Mouse (Mus musculus) ES-Bruce4 (cell line): ENCODE data around the gene Ptbp3. TPM values are rescaled to one million over a fixed set of nuclear protein-coding genes. Genes with fewer than 3 reads are reported as not detected.
"Not testable (repeated sequence)": the region's sequence is repeated elsewhere in the genome, so short reads cannot be mapped to it uniquely, and the experiment has no call there.

Experiments used
- H3K27ac ChIP-seq: 2 replicates; pipeline ENCODE4 v1.5.1; 2012; ENCODE audit warnings: low read length, inconsistent platforms; ENCODE audit not compliant: insufficient read depth
- H3K27me3 ChIP-seq: 2 replicates; pipeline ENCODE4 v1.6.1; 2012; ENCODE audit warnings: mild to moderate bottlenecking, low read length, inconsistent platforms; ENCODE audit not compliant: control insufficient read depth, poor library complexity, insufficient read depth, severe bottlenecking
- H3K36me3 ChIP-seq: 2 replicates; pipeline ENCODE4 v1.6.1; 2012; ENCODE audit warnings: inconsistent platforms, mild to moderate bottlenecking, low read length, moderate library complexity; ENCODE audit not compliant: control insufficient read depth, poor library complexity, insufficient read depth, severe bottlenecking
- H3K4me1 ChIP-seq: one replicate; pipeline ENCODE4 v1.8.1; 2011; ENCODE audit warnings: low read length; ENCODE audit not compliant: control insufficient read depth, insufficient read depth
- H3K4me3 ChIP-seq: 2 replicates; pipeline ENCODE4 v1.5.1; 2011; ENCODE audit warnings: low read depth, mild to moderate bottlenecking, low read length
- H3K9ac ChIP-seq: 2 replicates; pipeline ENCODE4 v1.6.1; 2012; ENCODE audit warnings: low read depth, mild to moderate bottlenecking, inconsistent platforms; ENCODE audit not compliant: poor library complexity, severe bottlenecking
- H3K9me3 ChIP-seq: replicated peaks from 2 replicates; pipeline ENCODE4 v1.6.1; 2012; ENCODE audit warnings: mild to moderate bottlenecking, low read length, inconsistent platforms; ENCODE audit not compliant: control insufficient read depth, poor library complexity, insufficient read depth, severe bottlenecking
- CTCF ChIP-seq: IDR thresholded peaks from one replicate; pipeline ENCODE4 v1.8.1; 2011; ENCODE audit warnings: low read depth, low read length
- EP300 ChIP-seq: IDR thresholded peaks from 2 replicates; pipeline ENCODE4 v1.6.1; 2011; ENCODE audit warnings: low read depth, low read length; ENCODE audit not compliant: insufficient read depth
- POLR2A ChIP-seq: IDR thresholded peaks from one replicate; pipeline ENCODE4 v1.8.1; 2011; ENCODE audit warnings: low read length; ENCODE audit not compliant: insufficient read depth
- polyA plus RNA-seq: library from polyadenylated mRNA; stranded (reverse); fragments of >200 nt; gene quantifications from 2 replicates; pipeline ENCODE4 v1.2.4, GENCODE M21; 2011; ENCODE audit warnings: low read depth; ENCODE audit not compliant: missing spikeins, insufficient read depth, insufficient read length

The Ptbp3 gene
- polyA plus RNA-seq, 1 experiment: 113 TPM

GRCm38 (mm10) chr4:59569538-59569937 is 20.4 kb upstream of the Ptbp3 start:
- no peak for TF ChIP-seq POLR2A
- TF ChIP-seq CTCF: peak; percentile 10
- no peak for TF ChIP-seq EP300
- Histone ChIP-seq H3K9ac (no peak overlapping the region), H3K27me3 (no peaks in the 10 kb centered on the region), H3K36me3 (no peaks in the 10 kb centered on the region), H3K4me3 (no peak overlapping the region), H3K9me3 (no peaks in the 10 kb centered on the region), H3K27ac (no peak overlapping the region), H3K4me1 (no peaks in the 10 kb centered on the region)

- H3K9ac ChIP-seq: no peak overlapping the region
- no peaks in the 10 kb centered on the region for H3K36me3 ChIP-seq
- H3K9me3 ChIP-seq: no peaks in the 10 kb centered on the region
These were observed 18.6 kb upstream of the Ptbp3 start for GRCm38 (mm10) chr4:59567576-59568260.

GRCm38 (mm10) chr4:59565571-59566188 is 16.5 kb upstream of the Ptbp3 start:
- TF ChIP-seq EP300 (no peak), POLR2A (no peak), CTCF (no peak)
- H3K27me3 ChIP-seq: no peaks in the 10 kb centered on the region
- H3K4me3 ChIP-seq: no peak overlapping the region
- no peaks in the 10 kb centered on the region for H3K4me1 ChIP-seq
- H3K27ac ChIP-seq: no peak overlapping the region
- no peaks in the 10 kb centered on the region for H3K36me3 ChIP-seq
- H3K9ac ChIP-seq: no peak overlapping the region
- H3K9me3 ChIP-seq: no peaks in the 10 kb centered on the region

More at GRCm38 (mm10) chr4:59567576-59568260, 18.6 kb upstream of the Ptbp3 start:
- no peaks in the 10 kb centered on the region for H3K27me3 ChIP-seq
- H3K4me1 ChIP-seq: no peaks in the 10 kb centered on the region
- TF ChIP-seq EP300 (no peak), CTCF (no peak), POLR2A (no peak)
- no peak overlapping the region for H3K4me3 ChIP-seq
- H3K27ac ChIP-seq: no peak overlapping the region

- Histone ChIP-seq H3K4me1 (no peaks in the 10 kb centered on the region), H3K4me3 (no peak overlapping the region), H3K9me3 (no peaks in the 10 kb centered on the region), H3K27ac (no peak overlapping the region), H3K9ac (no peak overlapping the region), H3K27me3 (no peaks in the 10 kb centered on the region), H3K36me3 (no peaks in the 10 kb centered on the region)
- TF ChIP-seq EP300 (no peak), CTCF (no peak), POLR2A (no peak)
These were observed 15.0 kb upstream of the Ptbp3 start for GRCm38 (mm10) chr4:59564128-59564527.

GRCm38 (mm10) chr4:59560141-59560540 is 11.0 kb upstream of the Ptbp3 start:
- Histone ChIP-seq H3K27me3 (no peaks in the 10 kb centered on the region), H3K36me3 (no peaks in the 10 kb centered on the region), H3K4me1 (peaks cover 1% of the 10 kb centered on the region), H3K9ac (no peak overlapping the region), H3K4me3 (no peak overlapping the region), H3K27ac (no peak overlapping the region), H3K9me3 (no peaks in the 10 kb centered on the region)
- TF ChIP-seq CTCF (no peak), EP300 (no peak), POLR2A (no peak)

- no peaks in the 10 kb centered on the region; the same call in 1 of the 2 replicates for H3K27me3 ChIP-seq
- H3K4me1 ChIP-seq: peaks cover 1% of the 10 kb centered on the region
- TF ChIP-seq EP300 (no peak), CTCF (no peak), POLR2A (no peak)
- H3K4me3 ChIP-seq: no peak overlapping the region
- H3K36me3 ChIP-seq: no peaks in the 10 kb centered on the region
- H3K9ac ChIP-seq: no peak overlapping the region; the same call in 1 of the 2 replicates
- H3K9me3 ChIP-seq: no peaks in the 10 kb centered on the region
- peak overlapping the region; percentile 91 for H3K27ac ChIP-seq
These were observed 9.0 kb upstream of the Ptbp3 start for GRCm38 (mm10) chr4:59558096-59558720.

GRCm38 (mm10) chr4:59557343-59557742 is 8.2 kb upstream of the Ptbp3 start:
- H3K4me1 ChIP-seq, H3K9ac ChIP-seq, H3K27me3 ChIP-seq, H3K4me3 ChIP-seq, H3K27ac ChIP-seq, H3K36me3 ChIP-seq, H3K9me3 ChIP-seq: not testable (repeated sequence)
